Mouse (Mus musculus) testis, postnatal 10 days (tissue): ENCODE data around the gene Akt2.
"Not testable (repeated sequence)": the region's sequence is repeated elsewhere in the genome, so short reads cannot be mapped to it uniquely, and the experiment has no call there.

Experiments used
- DNase-seq: peaks from one replicate; pipeline ENCODE4 v3.0.0; 2021; ENCODE audit warnings: low spot score

Gene Akt2

GRCm38 (mm10) chr7:27613751-27614499, 22.6 kb downstream of the Akt2 start:
- no peak for DNase-seq

- DNase-seq = no peak
Observed at GRCm38 (mm10) chr7:27621028-27621427, 29.7 kb downstream of the Akt2 start.

GRCm38 (mm10) chr7:27622234-27622633, 30.9 kb downstream of the Akt2 start:
- no peak for DNase-seq

- no peak for DNase-seq
Observed at GRCm38 (mm10) chr7:27624967-27625366, 33.6 kb downstream of the Akt2 start.

- DNase-seq = no peak
Observed at GRCm38 (mm10) chr7:27627707-27628106, 36.4 kb downstream of the Akt2 start.

- no peak for DNase-seq
Observed at GRCm38 (mm10) chr7:27628190-27628589, 36.8 kb downstream of the Akt2 start.

GRCm38 (mm10) chr7:27628816-27629215, 37.5 kb downstream of the Akt2 start:
- DNase-seq = not testable (repeated sequence)

GRCm38 (mm10) chr7:27631439-27631838, 40.1 kb downstream of the Akt2 start:
- no peak for DNase-seq

- no peak for DNase-seq
Observed at GRCm38 (mm10) chr7:27633166-27633565, 41.8 kb downstream of the Akt2 start.

- DNase-seq = no peak
Observed at GRCm38 (mm10) chr7:27634691-27635090, 43.3 kb downstream of the Akt2 start.

- not testable (repeated sequence) for DNase-seq
Observed at GRCm38 (mm10) chr7:27635094-27635493, 43.7 kb downstream of the Akt2 start.

- DNase-seq = no peak
Observed at GRCm38 (mm10) chr7:27644471-27644870, 53.1 kb downstream of the Akt2 start.

GRCm38 (mm10) chr7:27646516-27646915, 55.2 kb downstream of the Akt2 start:
- no peak for DNase-seq

- no peak for DNase-seq
Observed at GRCm38 (mm10) chr7:27647281-27648002, 56.1 kb downstream of the Akt2 start.

- DNase-seq = no peak
Observed at GRCm38 (mm10) chr7:27649723-27650122, 58.4 kb downstream of the Akt2 start.

- DNase-seq = peak; percentile 91
Observed at GRCm38 (mm10) chr7:27650949-27651348, 59.6 kb downstream of the Akt2 start.

GRCm38 (mm10) chr7:27653681-27654437, 62.5 kb downstream of the Akt2 start, which contains the start of gene Ttc9b:
TSS of gene Ttc9b (plus strand) at chr7:27653915.
- DNase-seq = peak; percentile 88

GRCm38 (mm10) chr7:27654607-27655276, 63.4 kb downstream of the Akt2 start:
- no peak for DNase-seq

- DNase-seq = no peak
Observed at GRCm38 (mm10) chr7:27655545-27655944, 64.2 kb downstream of the Akt2 start.

- DNase-seq = no peak
Observed at GRCm38 (mm10) chr7:27656600-27656999, 65.2 kb downstream of the Akt2 start.

- DNase-seq = no peak
Observed at GRCm38 (mm10) chr7:27657824-27658395, 66.6 kb downstream of the Akt2 start.
